ENCODE assay signal across 22 mouse cellular contexts in genomic region chr19:61000958-61001357, GRCm38 (mm10).
DNase-seq lines count a peak whose midpoint lies in the region; ATAC-seq lines count a peak whose summit lies in the region.
"Had no signal": no experiment of that assay in that cellular context is flagged by ENCODE, and none has a peak within 500 bp of the region (broad histone marks: within the 10 kb centered on the region; RNA-seq: fewer than 3 reads in every experiment).

No protein-coding gene starts in this region.

- H3K27me3 ChIP-seq in liver, embryonic 13.5 days: no peaks in the 10 kb centered on the region
- H3K27me3 ChIP-seq in liver, embryonic 12.5 days (replicated peaks): no peaks in the 10 kb centered on the region
- H3K27me3 ChIP-seq: embryonic facial prominence, embryonic 12.5 days; embryonic facial prominence, embryonic 15.5 days; hindbrain, embryonic 12.5 days; hindbrain, embryonic 15.5 days had no signal

- intact Hi-C loops in left cerebral cortex, postnatal 4 days (cut with DNase I): no loop called here

- ATAC-seq in liver, embryonic 13.5 days (ENCODE audit: low read depth): peak; percentile 45
- no peak for ATAC-seq in liver, embryonic 12.5 days
- 0 out of 2 replicates have a peak, but pooled peaks have one; percentile 20 for ATAC-seq in megakaryocyte progenitor cell, adult 5-6 weeks (replicated peaks; ENCODE audit: poor library complexity)
- ATAC-seq: activated CD4-positive, CD25-positive, alpha-beta regulatory T cell, adult 4 months; CD4-positive, CD25-positive, alpha-beta regulatory T cell, adult 4 months; forebrain, embryonic 14.5 days; forebrain, postnatal 0 days; intestine, postnatal 0 days had no signal

- peak; percentile 51 for DNase-seq in cerebellum, adult 9-10 months
- DNase-seq in cerebellum, postnatal 4 days (ENCODE audit: low spot score in 2 of 2): no peak
- no peak for DNase-seq in liver, embryonic 13.5 days
- DNase-seq in brain, adult 2 months (ENCODE audit: low read depth, low spot score): peak; percentile 41
- DNase-seq in adrenal gland, postnatal 14 days: no peak
- no peak for DNase-seq in left cerebral cortex, postnatal 4 days
- DNase-seq: adrenal gland, adult 8-10 months; adrenal gland, postnatal 36 days; forebrain, postnatal 0 days; gastrocnemius, adult 2 months; gastrocnemius, postnatal 25 days had no signal

- no peak overlapping the region for H3K4me3 ChIP-seq in liver, embryonic 13.5 days (replicated peaks)
- H3K4me3 ChIP-seq in liver, embryonic 12.5 days: no peak overlapping the region
- H3K4me3 ChIP-seq: embryonic facial prominence, embryonic 12.5 days; embryonic facial prominence, embryonic 15.5 days; gastrocnemius, adult 2 months; hindbrain, embryonic 12.5 days; hindbrain, embryonic 15.5 days had no signal

- no peaks in the 10 kb centered on the region for H3K36me3 ChIP-seq in liver, embryonic 13.5 days
- H3K36me3 ChIP-seq in liver, embryonic 12.5 days: no peaks in the 10 kb centered on the region
- H3K36me3 ChIP-seq: embryonic facial prominence, embryonic 12.5 days; embryonic facial prominence, embryonic 15.5 days; hindbrain, embryonic 12.5 days; hindbrain, embryonic 15.5 days had no signal

- H3K9ac ChIP-seq in liver, embryonic 13.5 days: no peak overlapping the region
- no peak overlapping the region for H3K9ac ChIP-seq in liver, embryonic 12.5 days
- H3K9ac ChIP-seq: embryonic facial prominence, embryonic 12.5 days; embryonic facial prominence, embryonic 15.5 days; forebrain, postnatal 0 days; hindbrain, embryonic 12.5 days; hindbrain, embryonic 15.5 days had no signal

- peaks cover 26% of the 10 kb centered on the region for H3K4me1 ChIP-seq in liver, embryonic 13.5 days (replicated peaks)
- H3K4me1 ChIP-seq in liver, embryonic 12.5 days: peaks cover 24% of the 10 kb centered on the region
- H3K4me1 ChIP-seq: embryonic facial prominence, embryonic 12.5 days; embryonic facial prominence, embryonic 15.5 days; hindbrain, embryonic 12.5 days; hindbrain, embryonic 15.5 days had no signal

- H3K27ac ChIP-seq in liver, embryonic 13.5 days: no peak overlapping the region
- no peak overlapping the region for H3K27ac ChIP-seq in liver, embryonic 12.5 days
- H3K27ac ChIP-seq: embryonic facial prominence, embryonic 12.5 days; embryonic facial prominence, embryonic 15.5 days; hindbrain, embryonic 12.5 days; hindbrain, embryonic 15.5 days had no signal

- no peak overlapping the region for H3K4me2 ChIP-seq in liver, embryonic 13.5 days
- H3K4me2 ChIP-seq in liver, embryonic 12.5 days: no peak overlapping the region
- H3K4me2 ChIP-seq: embryonic facial prominence, embryonic 12.5 days; embryonic facial prominence, embryonic 15.5 days; heart, embryonic 11.5 days; hindbrain, embryonic 12.5 days; hindbrain, embryonic 15.5 days had no signal

- no peaks in the 10 kb centered on the region for H3K9me3 ChIP-seq in liver, embryonic 13.5 days (replicated peaks)
- no peaks in the 10 kb centered on the region for H3K9me3 ChIP-seq in liver, embryonic 12.5 days (replicated peaks)
- H3K9me3 ChIP-seq: embryonic facial prominence, embryonic 12.5 days; embryonic facial prominence, embryonic 15.5 days; hindbrain, embryonic 12.5 days; hindbrain, embryonic 15.5 days had no signal

- WGBS in liver, embryonic 13.5 days (ENCODE audit: insufficient replicate concordance): 69% methylated on average over 2 of the region's 2 CpGs
- 73% methylated on average over 2 of the region's 2 CpGs for WGBS in liver, embryonic 12.5 days (ENCODE audit: insufficient replicate concordance)

Comparison
In these comparisons a context has a peak if more than half of its experiments do, and no peak if none do; other contexts are left out.
1. DNase-seq: peak in cerebellum, adult 9-10 months (single experiment) and brain, adult 2 months (single experiment); none in cerebellum, postnatal 4 days (0 of 2), liver, embryonic 13.5 days (single experiment), adrenal gland, postnatal 14 days (single experiment) and left cerebral cortex, postnatal 4 days (single experiment).